ENCODE assay signal across 13 mouse cellular contexts in the genomic region with DNA sequence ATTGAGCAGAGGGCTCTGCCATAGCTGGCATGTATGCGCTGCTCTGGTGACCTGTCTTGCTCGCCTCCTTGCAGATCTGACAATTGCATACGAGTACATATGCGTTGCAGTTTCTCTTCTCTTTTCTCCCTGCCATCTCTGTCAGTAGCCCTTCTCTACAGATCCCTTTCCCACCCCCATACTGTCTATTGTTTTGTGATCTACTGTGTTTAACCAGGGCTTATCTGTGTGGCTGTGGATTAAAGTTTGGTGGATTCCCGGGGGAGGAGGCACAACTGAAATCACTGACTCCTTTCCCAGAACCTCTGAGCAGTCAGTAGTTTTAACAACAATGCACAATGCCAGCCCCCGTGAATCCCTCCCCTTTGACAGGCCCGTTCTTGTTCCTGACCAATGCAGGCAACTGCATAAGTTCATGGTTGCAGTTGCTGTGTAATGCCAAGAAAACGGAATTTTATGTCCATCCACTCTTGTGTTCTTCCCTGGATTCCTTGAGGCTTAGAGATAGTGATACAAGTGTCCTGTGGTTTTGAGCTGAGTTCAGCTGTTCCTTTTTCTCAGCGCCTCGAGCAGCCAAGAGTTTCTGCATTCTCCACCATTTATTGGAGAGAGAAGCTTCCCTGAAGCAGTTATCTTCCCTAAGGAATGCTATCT.
DNase-seq lines count a peak whose midpoint lies in the region; ATAC-seq and TF ChIP-seq lines count a peak whose summit lies in the region.
"Had no signal": no experiment of that assay in that cellular context is flagged by ENCODE, and none has a peak within 500 bp of the region (broad histone marks: within the 10 kb centered on the region; RNA-seq: fewer than 3 reads in every experiment).

No protein-coding gene starts in this region.

- H3K36me3 ChIP-seq in heart, embryonic 13.5 days, result peaks cover 22% of the 10 kb centered on the region
- H3K36me3 ChIP-seq in midbrain, embryonic 11.5 days (ENCODE audit: control insufficient read depth, insufficient read depth, low read length), result no peaks in the 10 kb centered on the region; the same call in 1 of the 2 replicates
- H3K36me3 ChIP-seq in midbrain, embryonic 16.5 days (ENCODE audit: control insufficient read depth, insufficient read depth, low read length), result 0 out of 2 replicates have a peak, but pooled peaks cover 4% of the 10 kb centered on the region
- 0 out of 2 replicates have a peak, but pooled peaks cover 4% of the 10 kb centered on the region for H3K36me3 ChIP-seq in hindbrain, postnatal 0 days (ENCODE audit: insufficient read depth, low read length)

- no peak overlapping the region for H3K4me3 ChIP-seq in heart, embryonic 13.5 days
- no peak overlapping the region for H3K4me3 ChIP-seq in midbrain, embryonic 11.5 days (ENCODE audit: low read depth, low read length)
- H3K4me3 ChIP-seq in midbrain, embryonic 16.5 days (ENCODE audit: low read depth, low read length), result no peak overlapping the region
- no peak overlapping the region for H3K4me3 ChIP-seq in hindbrain, postnatal 0 days (ENCODE audit: low read length)
- H3K4me3 ChIP-seq: neural tube, embryonic 12.5 days had no signal

- H3K27ac ChIP-seq in heart, embryonic 13.5 days (replicated peaks), result peak overlapping the region; percentile 49
- H3K27ac ChIP-seq in midbrain, embryonic 11.5 days (ENCODE audit: low read depth, low read length), result no peak overlapping the region
- no peak overlapping the region; the same call in 1 of the 2 replicates for H3K27ac ChIP-seq in midbrain, embryonic 16.5 days (ENCODE audit: low read length)
- 0 out of 2 replicates have a peak overlapping the region, but pooled peaks have one; percentile 2 for H3K27ac ChIP-seq in hindbrain, postnatal 0 days
- H3K27ac ChIP-seq: neural tube, embryonic 12.5 days had no signal

- no peak for DNase-seq in heart, adult 9 months (ENCODE audit: low spot score in 2 of 2)
- peak; percentile 80 for DNase-seq in midbrain, embryonic 11.5 days (ENCODE audit: low spot score, missing footprints)
- DNase-seq in hindbrain, postnatal 0 days (ENCODE audit: low spot score), result peak; percentile 19
- DNase-seq in testis, postnatal 10 days (ENCODE audit: low spot score), result peak; percentile 49
- DNase-seq in layer of hippocampus, adult 11-12 months (ENCODE audit: low spot score), result no peak
- DNase-seq: adrenal gland, postnatal 10 days; cerebellum, adult 9-11 months; kidney, postnatal 10 days; retina, postnatal 1 day had no signal

- 50% methylated on average over 10 of the region's 10 CpGs for WGBS in heart, embryonic 13.5 days
- WGBS in midbrain, embryonic 11.5 days, result 49% methylated on average over 10 of the region's 10 CpGs
- 32% methylated on average over 10 of the region's 10 CpGs for WGBS in midbrain, embryonic 16.5 days
- 44% methylated on average over 10 of the region's 10 CpGs for WGBS in hindbrain, postnatal 0 days

- TF ChIP-seq CTCF in hindbrain, postnatal 0 days (IDR thresholded peaks at IDR 0.05; ENCODE audit: low read depth), result no peak

- no peak overlapping the region for H3K4me2 ChIP-seq in heart, embryonic 13.5 days
- H3K4me2 ChIP-seq in midbrain, embryonic 11.5 days, result no peak overlapping the region
- H3K4me2 ChIP-seq in midbrain, embryonic 16.5 days (ENCODE audit: low read length), result no peak overlapping the region
- no peak overlapping the region for H3K4me2 ChIP-seq in hindbrain, postnatal 0 days (ENCODE audit: low read depth, low read length)
- H3K4me2 ChIP-seq: neural tube, embryonic 12.5 days had no signal

- H3K9ac ChIP-seq in heart, embryonic 13.5 days, result peak overlapping the region; percentile 40
- H3K9ac ChIP-seq in midbrain, embryonic 11.5 days (ENCODE audit: low read length), result no peak overlapping the region
- no peak overlapping the region for H3K9ac ChIP-seq in midbrain, embryonic 16.5 days (ENCODE audit: low read depth, low read length)
- H3K9ac ChIP-seq in hindbrain, postnatal 0 days (replicated peaks; ENCODE audit: low read length), result no peak overlapping the region
- H3K9ac ChIP-seq: neural tube, embryonic 12.5 days had no signal

- H3K9me3 ChIP-seq in heart, embryonic 13.5 days, result no peaks in the 10 kb centered on the region
- no peaks in the 10 kb centered on the region for H3K9me3 ChIP-seq in midbrain, embryonic 11.5 days (ENCODE audit: control insufficient read depth, low read length)
- H3K9me3 ChIP-seq in midbrain, embryonic 16.5 days (replicated peaks; ENCODE audit: control insufficient read depth, low read length, poor library complexity, severe bottlenecking), result no peaks in the 10 kb centered on the region
- H3K9me3 ChIP-seq in hindbrain, postnatal 0 days (ENCODE audit: low read length), result no peaks in the 10 kb centered on the region
- H3K9me3 ChIP-seq: neural tube, embryonic 12.5 days had no signal

- no peak for ATAC-seq in heart, embryonic 13.5 days (ENCODE audit: extremely low read depth, insufficient number of reproducible peaks, low FRiP score, low TSS enrichment)
- ATAC-seq in midbrain, embryonic 11.5 days (ENCODE audit: low FRiP score), result no peak
- ATAC-seq in midbrain, embryonic 16.5 days, result no peak
- ATAC-seq in hindbrain, postnatal 0 days, result no peak
- ATAC-seq: intestine, postnatal 0 days had no signal

- peaks cover 56% of the 10 kb centered on the region for H3K4me1 ChIP-seq in heart, embryonic 13.5 days
- H3K4me1 ChIP-seq in midbrain, embryonic 11.5 days (ENCODE audit: control insufficient read depth, insufficient read depth, low read length), result peaks cover 13% of the 10 kb centered on the region; the same call in 1 of the 2 replicates
- H3K4me1 ChIP-seq in midbrain, embryonic 16.5 days (ENCODE audit: control insufficient read depth, insufficient read depth, low read length), result peaks cover 13% of the 10 kb centered on the region
- H3K4me1 ChIP-seq in hindbrain, postnatal 0 days (ENCODE audit: insufficient read depth, low read length), result peaks cover 5% of the 10 kb centered on the region

- no peaks in the 10 kb centered on the region for H3K27me3 ChIP-seq in heart, embryonic 13.5 days (replicated peaks)
- H3K27me3 ChIP-seq in midbrain, embryonic 11.5 days (ENCODE audit: control insufficient read depth, insufficient read depth, low read length), result no peaks in the 10 kb centered on the region
- H3K27me3 ChIP-seq in midbrain, embryonic 16.5 days (ENCODE audit: control insufficient read depth, insufficient read depth, low read depth, low read length), result no peaks in the 10 kb centered on the region
- no peaks in the 10 kb centered on the region for H3K27me3 ChIP-seq in hindbrain, postnatal 0 days (ENCODE audit: insufficient read depth, low read length)
- H3K27me3 ChIP-seq: neural tube, embryonic 12.5 days had no signal

Comparison
In these comparisons a context has a peak if more than half of its experiments do, and no peak if none do; other contexts are left out.
1. H3K27ac ChIP-seq: peak in heart, embryonic 13.5 days (single experiment) and hindbrain, postnatal 0 days (single experiment); none in midbrain, embryonic 11.5 days (single experiment) and midbrain, embryonic 16.5 days (single experiment).
2. DNase-seq: peak in midbrain, embryonic 11.5 days (single experiment), hindbrain, postnatal 0 days (single experiment) and testis, postnatal 10 days (single experiment); none in heart, adult 9 months (0 of 2) and layer of hippocampus, adult 11-12 months (single experiment).